Mouse (Mus musculus): ENCODE results near the gene Cdc14a. TPM values are rescaled to one million over a fixed set of nuclear protein-coding genes. Genes with fewer than 3 reads are reported as not detected.

The Cdc14a gene
- polyA plus RNA-seq, 1 experiment from 2014 or later, result 13.4 TPM

DNA sequence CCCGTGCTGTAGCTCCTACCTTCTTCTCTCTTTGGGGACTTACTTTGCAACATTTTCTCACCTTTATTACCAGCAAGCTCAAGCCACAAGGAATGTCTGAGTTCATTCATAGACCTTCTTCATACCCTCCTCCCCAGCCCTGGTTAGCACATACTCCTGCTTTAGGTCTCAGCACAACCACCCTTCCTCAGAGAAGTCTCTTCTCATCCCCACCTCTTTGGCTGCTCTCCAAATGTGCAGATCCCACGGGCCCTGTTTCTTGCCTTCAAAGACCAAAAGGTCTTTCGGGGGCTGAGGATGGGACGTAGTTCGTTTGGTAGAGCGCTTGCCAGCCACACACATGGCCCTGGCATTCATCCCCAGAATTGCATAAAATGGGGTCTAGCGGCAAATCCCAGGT lies 13.8 kb downstream of the Cdc14a start:
- Histone ChIP-seq H3K9me3 (no peaks in the 10 kb centered on the region), H3K27me3 (no peaks in the 10 kb centered on the region), H3K9ac (no peak overlapping the region), H3K4me2 (replicated peaks) (no peak overlapping the region), H3K4me3 (no peak overlapping the region), H3K4me1 (peaks cover 19% of the 10 kb centered on the region), H3K27ac (no peak overlapping the region), H3K36me3 (peaks cover 11% of the 10 kb centered on the region; the same call in 1 of the 2 replicates)
- no peak for ATAC-seq (ENCODE audit: insufficient number of reproducible peaks, insufficient read depth, low FRiP score, low TSS enrichment)
- WGBS, result 57% methylated on average over 7 of the region's 7 CpGs

DNA sequence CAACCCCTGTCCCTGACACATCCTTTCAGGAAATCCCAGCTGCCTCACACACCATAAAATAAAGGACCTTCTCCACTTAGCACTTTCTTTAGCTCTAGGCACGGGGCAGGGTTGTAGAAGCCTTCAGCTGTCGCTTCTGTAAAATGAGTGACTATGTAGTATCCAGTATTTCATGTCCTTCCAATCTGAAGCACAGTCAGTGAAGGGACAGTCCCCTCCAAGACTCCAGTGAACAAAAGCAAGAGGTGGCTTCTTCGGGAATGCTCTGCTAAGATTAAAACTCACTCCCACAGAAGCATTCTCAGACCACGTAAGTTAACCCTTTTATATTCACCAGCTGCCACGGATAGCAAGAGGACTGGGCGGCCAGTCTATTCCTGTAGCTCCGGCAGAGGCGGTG lies 14.3 kb downstream of the Cdc14a start:
- H3K4me1 ChIP-seq, result peaks cover 22% of the 10 kb centered on the region
- H3K9ac ChIP-seq, result no peak overlapping the region
- no peak overlapping the region for H3K4me2 ChIP-seq (replicated peaks)
- no peak overlapping the region for H3K27ac ChIP-seq
- no peak overlapping the region for H3K4me3 ChIP-seq
- H3K9me3 ChIP-seq, result no peaks in the 10 kb centered on the region
- H3K36me3 ChIP-seq, result peaks cover 6% of the 10 kb centered on the region; the same call in 1 of the 2 replicates
- no peaks in the 10 kb centered on the region for H3K27me3 ChIP-seq
- WGBS, result 76% methylated on average over 8 of the region's 8 CpGs
- ATAC-seq (ENCODE audit: insufficient number of reproducible peaks, insufficient read depth, low FRiP score, low TSS enrichment), result no peak

DNA sequence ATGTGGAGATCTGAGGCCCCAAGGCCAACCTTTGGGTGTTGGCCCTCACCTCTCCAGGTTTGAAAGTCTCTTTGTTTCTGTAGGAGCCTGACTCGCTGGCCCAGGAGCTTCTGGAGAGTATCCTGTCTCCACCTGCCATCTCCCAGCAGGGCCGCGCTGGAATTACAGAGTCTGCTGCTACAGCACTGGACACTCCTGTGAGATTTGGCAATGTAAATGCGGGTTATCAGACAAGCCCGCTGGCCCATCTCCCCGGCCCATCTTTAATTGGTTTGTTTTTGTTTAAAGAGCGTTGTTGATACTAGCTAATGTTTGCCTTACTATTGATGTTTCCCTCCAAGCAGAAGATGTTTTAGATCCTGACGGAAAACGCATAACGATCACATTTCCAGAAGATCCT lies 15.0 kb downstream of the Cdc14a start:
- ATAC-seq (ENCODE audit: insufficient number of reproducible peaks, insufficient read depth, low FRiP score, low TSS enrichment), result no peak
- no peak overlapping the region for H3K27ac ChIP-seq
- no peak overlapping the region for H3K9ac ChIP-seq
- H3K4me1 ChIP-seq, result peaks cover 25% of the 10 kb centered on the region
- no peak overlapping the region for H3K4me3 ChIP-seq
- no peaks in the 10 kb centered on the region for H3K27me3 ChIP-seq
- H3K4me2 ChIP-seq (replicated peaks), result no peak overlapping the region
- WGBS, result 86% methylated on average over 10 of the region's 10 CpGs
- H3K36me3 ChIP-seq, result peaks cover 6% of the 10 kb centered on the region; the same call in 1 of the 2 replicates
- no peaks in the 10 kb centered on the region for H3K9me3 ChIP-seq

DNA sequence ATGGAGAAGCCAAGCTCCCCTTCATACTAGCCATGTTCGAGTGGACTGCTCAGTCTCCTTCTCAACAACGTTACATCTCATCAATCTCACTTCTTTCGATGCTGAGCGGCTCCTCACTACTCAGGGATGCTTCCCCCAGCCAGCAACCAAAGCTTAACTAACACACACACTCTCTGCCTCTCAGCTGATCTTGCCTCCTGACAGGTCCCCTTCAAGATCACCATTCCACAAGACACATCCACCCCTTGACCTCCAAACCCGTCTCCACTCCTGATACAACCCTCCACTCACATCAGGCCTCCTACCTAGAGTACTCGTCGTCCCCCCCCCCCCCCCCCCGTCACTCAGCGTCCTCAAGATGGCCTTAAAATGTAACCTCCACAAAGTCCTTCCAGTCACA lies 18.3 kb downstream of the Cdc14a start:
- no peak for ATAC-seq (ENCODE audit: insufficient number of reproducible peaks, insufficient read depth, low FRiP score, low TSS enrichment)
- WGBS, result 76% methylated on average over 9 of the region's 9 CpGs
- no peak overlapping the region for H3K9ac ChIP-seq
- no peaks in the 10 kb centered on the region for H3K9me3 ChIP-seq
- no peak overlapping the region for H3K4me3 ChIP-seq
- peaks cover 6% of the 10 kb centered on the region; the same call in 1 of the 2 replicates for H3K36me3 ChIP-seq
- peaks cover 23% of the 10 kb centered on the region for H3K4me1 ChIP-seq
- no peaks in the 10 kb centered on the region for H3K27me3 ChIP-seq
- no peak overlapping the region for H3K4me2 ChIP-seq (replicated peaks)
- no peak overlapping the region for H3K27ac ChIP-seq

DNA sequence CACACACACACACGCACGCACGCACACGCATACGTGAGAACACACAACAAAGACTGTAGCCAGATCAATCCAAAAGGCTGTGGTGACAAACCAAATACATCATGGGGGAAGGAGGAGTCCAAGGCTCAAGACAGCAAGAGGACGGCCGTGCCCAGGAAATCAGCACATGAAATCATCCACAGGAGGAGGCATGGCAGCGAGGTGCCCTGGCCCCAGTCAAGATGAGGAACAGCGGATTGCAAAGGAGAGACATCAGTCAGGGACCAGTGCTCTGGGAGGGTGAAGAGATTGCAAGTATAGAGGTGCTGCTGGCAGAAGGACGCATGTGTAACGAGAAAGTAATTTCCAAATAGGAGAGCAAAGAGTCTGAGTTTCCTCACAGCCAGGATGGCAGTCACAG lies 22.4 kb downstream of the Cdc14a start:
- peaks cover 19% of the 10 kb centered on the region for H3K4me1 ChIP-seq
- no peak overlapping the region for H3K4me2 ChIP-seq (replicated peaks)
- no peaks in the 10 kb centered on the region for H3K36me3 ChIP-seq
- H3K27me3 ChIP-seq, result no peaks in the 10 kb centered on the region
- no peak for ATAC-seq (ENCODE audit: insufficient number of reproducible peaks, insufficient read depth, low FRiP score, low TSS enrichment)
- no peak overlapping the region for H3K4me3 ChIP-seq
- H3K9ac ChIP-seq, result no peak overlapping the region
- H3K27ac ChIP-seq, result no peak overlapping the region
- WGBS, result 89% methylated on average over 11 of the region's 11 CpGs
- no peaks in the 10 kb centered on the region for H3K9me3 ChIP-seq

DNA sequence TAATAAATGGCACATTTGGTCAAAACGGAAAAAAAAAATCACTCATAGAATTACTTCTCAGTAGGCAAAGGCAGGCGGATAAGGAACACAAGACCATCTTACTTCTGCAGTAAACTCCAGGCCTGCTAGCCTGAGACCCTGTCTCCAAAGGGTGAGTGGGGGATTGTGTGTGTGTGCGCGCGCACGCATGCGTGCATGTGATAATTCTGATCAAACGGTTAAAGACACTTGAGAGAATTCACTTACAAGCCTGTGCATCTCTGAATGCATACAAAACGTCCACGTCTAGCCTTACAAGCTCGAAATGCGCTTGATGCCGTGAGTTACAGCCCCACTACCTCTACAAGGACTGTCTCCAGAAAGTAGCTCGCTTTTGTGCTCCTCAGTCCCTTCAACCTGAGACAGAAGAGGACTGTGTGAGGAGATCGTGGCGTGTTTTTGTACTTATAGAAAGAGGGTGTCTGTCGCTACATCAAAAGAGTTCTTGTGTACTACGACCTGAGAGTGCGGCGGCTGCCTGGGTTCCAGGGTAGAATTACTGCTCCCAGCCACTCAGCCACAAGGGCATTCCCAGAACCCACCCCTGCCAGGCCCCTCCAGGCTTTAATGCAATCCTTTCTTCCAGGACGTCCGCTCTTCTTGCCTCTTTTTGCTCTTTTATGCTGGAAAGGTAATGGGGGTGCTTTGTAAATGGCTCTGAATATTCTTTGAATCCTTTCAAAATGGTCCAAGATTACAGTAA lies 24.3 kb downstream of the Cdc14a start:
- H3K4me2 ChIP-seq (replicated peaks), result 0 out of 2 replicates have a peak overlapping the region, but pooled peaks have one; percentile 13
- H3K36me3 ChIP-seq, result no peaks in the 10 kb centered on the region
- H3K9me3 ChIP-seq, result no peaks in the 10 kb centered on the region
- ATAC-seq (ENCODE audit: insufficient number of reproducible peaks, insufficient read depth, low FRiP score, low TSS enrichment), result no peak
- H3K27ac ChIP-seq, result no peak overlapping the region
- H3K4me1 ChIP-seq, result peaks cover 14% of the 10 kb centered on the region
- H3K9ac ChIP-seq, result no peak overlapping the region
- H3K4me3 ChIP-seq, result no peak overlapping the region
- WGBS, result 57% methylated on average over 22 of the region's 22 CpGs
- H3K27me3 ChIP-seq, result no peaks in the 10 kb centered on the region

DNA sequence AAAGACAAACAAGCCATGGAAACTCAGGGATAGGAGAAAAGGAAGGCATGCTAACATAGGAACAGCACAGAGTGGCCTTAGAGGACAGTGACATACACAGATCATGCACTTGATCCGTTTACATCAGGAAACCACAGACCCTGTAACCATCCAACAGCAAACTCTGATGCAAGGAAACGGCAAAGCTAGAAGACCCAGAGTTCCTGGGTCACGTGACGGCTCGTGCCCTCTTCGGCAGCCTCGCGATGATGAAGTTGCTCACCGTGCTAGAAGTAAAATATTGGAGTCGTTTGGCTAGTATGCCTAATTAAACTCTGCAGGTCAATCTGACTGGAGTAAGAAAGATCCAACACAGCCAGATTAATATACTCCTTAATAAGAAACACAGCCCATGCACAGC lies 25.3 kb downstream of the Cdc14a start:
- Histone ChIP-seq H3K4me1 (peaks cover 11% of the 10 kb centered on the region), H3K36me3 (no peaks in the 10 kb centered on the region), H3K4me3 (no peak overlapping the region), H3K27ac (no peak overlapping the region), H3K4me2 (replicated peaks) (no peak overlapping the region), H3K9ac (no peak overlapping the region), H3K9me3 (no peaks in the 10 kb centered on the region), H3K27me3 (no peaks in the 10 kb centered on the region)
- ATAC-seq (ENCODE audit: insufficient number of reproducible peaks, insufficient read depth, low FRiP score, low TSS enrichment), result no peak
- 88% methylated on average over 10 of the region's 10 CpGs for WGBS

DNA sequence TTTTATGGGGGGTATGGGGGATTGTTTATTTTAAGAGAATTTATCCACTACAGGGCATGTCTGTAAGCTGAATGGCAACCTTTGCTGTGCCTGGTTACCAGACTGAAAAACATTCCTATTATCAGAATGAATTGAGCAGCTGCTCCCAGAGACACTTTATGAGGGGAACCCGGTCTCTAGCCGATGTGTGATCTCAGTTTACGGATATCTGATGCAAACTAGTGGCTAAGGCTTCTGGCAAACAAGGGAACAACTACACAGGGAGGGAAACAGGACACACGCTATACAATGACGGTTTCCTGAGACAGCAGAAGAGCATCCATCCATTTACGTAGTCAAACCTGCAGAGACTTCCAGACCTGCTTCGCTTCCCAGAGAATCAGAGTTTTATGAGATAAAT lies 25.9 kb downstream of the Cdc14a start:
- H3K36me3 ChIP-seq, result no peaks in the 10 kb centered on the region
- H3K9ac ChIP-seq, result no peak overlapping the region
- 77% methylated on average over 7 of the region's 7 CpGs for WGBS
- H3K27me3 ChIP-seq, result no peaks in the 10 kb centered on the region
- peaks cover 11% of the 10 kb centered on the region for H3K4me1 ChIP-seq
- no peak overlapping the region for H3K4me2 ChIP-seq (replicated peaks)
- H3K9me3 ChIP-seq, result no peaks in the 10 kb centered on the region
- H3K27ac ChIP-seq, result no peak overlapping the region
- ATAC-seq (ENCODE audit: insufficient number of reproducible peaks, insufficient read depth, low FRiP score, low TSS enrichment), result no peak
- H3K4me3 ChIP-seq, result no peak overlapping the region

DNA sequence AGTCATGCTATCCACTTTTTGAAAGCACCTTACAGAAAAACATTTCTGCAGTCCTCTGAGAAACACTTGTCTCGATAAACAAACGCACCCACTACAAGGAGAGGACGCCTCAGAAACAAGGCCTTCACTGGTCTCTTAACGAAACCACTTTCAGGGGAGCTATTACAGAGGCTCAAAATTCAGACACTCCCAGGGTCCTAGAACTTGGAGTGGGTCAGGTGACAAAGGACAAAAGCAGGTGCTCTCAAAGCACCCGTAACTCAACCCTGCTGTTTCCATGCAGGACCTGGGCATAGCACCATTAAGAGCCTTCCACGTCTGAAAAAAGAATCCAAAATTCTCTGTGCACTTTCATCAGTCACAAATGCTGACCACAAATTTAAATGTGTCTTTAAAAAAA lies 26.5 kb downstream of the Cdc14a start:
- 79% methylated on average over 6 of the region's 6 CpGs for WGBS
- H3K36me3 ChIP-seq, result peaks cover 6% of the 10 kb centered on the region; the same call in 1 of the 2 replicates
- no peaks in the 10 kb centered on the region for H3K9me3 ChIP-seq
- no peaks in the 10 kb centered on the region for H3K27me3 ChIP-seq
- no peak overlapping the region for H3K4me2 ChIP-seq (replicated peaks)
- peaks cover 11% of the 10 kb centered on the region for H3K4me1 ChIP-seq
- no peak overlapping the region for H3K4me3 ChIP-seq
- no peak overlapping the region for H3K9ac ChIP-seq
- no peak for ATAC-seq (ENCODE audit: insufficient number of reproducible peaks, insufficient read depth, low FRiP score, low TSS enrichment)
- no peak overlapping the region for H3K27ac ChIP-seq

DNA sequence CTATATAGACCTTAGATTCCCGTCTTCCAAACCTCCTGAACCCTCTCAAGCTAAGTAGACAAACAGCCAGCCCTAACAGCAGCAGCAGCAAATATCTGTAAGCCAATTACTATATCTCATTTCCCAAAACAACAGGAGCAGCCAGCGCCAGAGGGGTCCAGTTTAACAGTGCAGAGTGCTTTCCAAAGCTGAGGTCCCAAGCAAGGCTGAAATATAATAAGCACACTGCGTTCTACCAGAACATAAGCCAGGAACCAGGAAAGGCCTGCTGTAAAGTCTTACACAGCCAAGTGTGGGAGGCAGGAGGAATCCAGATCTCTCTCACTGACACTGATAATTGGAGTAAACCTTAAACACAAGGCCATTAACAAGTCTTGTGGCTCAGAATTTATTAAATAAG lies 27.3 kb downstream of the Cdc14a start:
- ATAC-seq (ENCODE audit: insufficient number of reproducible peaks, insufficient read depth, low FRiP score, low TSS enrichment), result no peak
- Histone ChIP-seq H3K4me2 (replicated peaks) (no peak overlapping the region), H3K27me3 (no peaks in the 10 kb centered on the region), H3K27ac (no peak overlapping the region), H3K9ac (no peak overlapping the region), H3K4me1 (peaks cover 11% of the 10 kb centered on the region), H3K9me3 (no peaks in the 10 kb centered on the region), H3K36me3 (peaks cover 6% of the 10 kb centered on the region; the same call in 1 of the 2 replicates), H3K4me3 (no peak overlapping the region)
- WGBS, result 75% methylated on average over 3 of the region's 3 CpGs

DNA sequence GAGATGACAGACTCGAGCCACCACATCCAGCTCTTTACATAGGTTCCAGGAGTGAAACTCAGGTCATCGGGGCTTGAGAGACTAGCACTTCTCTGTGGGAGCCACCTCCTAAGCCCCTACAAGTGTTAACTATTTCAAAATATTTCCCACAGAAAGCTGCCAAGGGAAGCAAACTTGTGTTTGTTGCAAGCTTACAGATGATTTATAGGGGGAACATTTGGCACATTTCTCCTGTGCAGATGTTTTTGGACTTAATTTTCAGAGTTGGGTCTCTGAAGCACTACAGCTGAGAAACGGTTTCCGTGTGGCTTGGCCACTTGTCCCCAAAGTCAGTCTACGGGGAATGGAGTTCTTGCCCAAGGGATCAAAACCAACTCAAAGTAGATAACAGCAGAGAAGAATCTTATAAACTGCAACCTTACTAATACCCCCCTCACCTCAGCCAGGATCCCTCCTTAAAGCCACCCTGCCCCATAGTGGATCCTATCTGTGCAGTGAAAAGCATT lies 28.9 kb downstream of the Cdc14a start:
- Histone ChIP-seq H3K4me3 (no peak overlapping the region), H3K9ac (no peak overlapping the region), H3K4me1 (peaks cover 6% of the 10 kb centered on the region), H3K36me3 (peaks cover 6% of the 10 kb centered on the region; the same call in 1 of the 2 replicates), H3K27me3 (no peaks in the 10 kb centered on the region), H3K27ac (no peak overlapping the region), H3K9me3 (no peaks in the 10 kb centered on the region), H3K4me2 (replicated peaks) (no peak overlapping the region)
- WGBS, result 83% methylated on average over 5 of the region's 5 CpGs
- no peak for ATAC-seq (ENCODE audit: insufficient number of reproducible peaks, insufficient read depth, low FRiP score, low TSS enrichment)

DNA sequence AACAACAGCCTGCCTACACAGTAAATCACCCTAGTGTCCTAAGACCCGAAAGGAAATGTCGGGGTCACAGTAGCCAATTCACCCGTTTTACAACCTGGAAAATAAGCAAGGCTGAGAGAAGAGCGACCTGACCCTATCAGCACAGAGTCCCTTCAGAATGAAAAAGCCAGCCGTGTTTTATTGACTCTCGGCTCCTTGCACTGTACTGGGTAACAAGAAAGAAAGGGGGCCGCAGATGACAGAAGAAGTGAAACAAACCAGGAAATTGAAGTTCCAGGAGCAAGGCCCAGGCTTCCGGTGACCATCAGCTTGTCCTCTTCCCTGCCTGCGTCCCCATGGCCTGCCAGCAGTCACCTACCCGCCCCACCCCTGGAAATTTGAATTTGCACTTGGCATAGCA lies 32.4 kb downstream of the Cdc14a start:
- Histone ChIP-seq H3K4me1 (no peaks in the 10 kb centered on the region), H3K9me3 (no peaks in the 10 kb centered on the region), H3K27me3 (no peaks in the 10 kb centered on the region), H3K9ac (no peak overlapping the region), H3K4me2 (replicated peaks) (no peak overlapping the region), H3K4me3 (no peak overlapping the region), H3K36me3 (peaks cover 6% of the 10 kb centered on the region; the same call in 1 of the 2 replicates), H3K27ac (no peak overlapping the region)
- no peak for ATAC-seq (ENCODE audit: insufficient number of reproducible peaks, insufficient read depth, low FRiP score, low TSS enrichment)
- 83% methylated on average over 10 of the region's 10 CpGs for WGBS

All from embryonic facial prominence, embryonic 12.5 days (tissue).